Mouse (Mus musculus) brain, embryonic 14.5 days (tissue): ENCODE data around the gene Stra6. TPM values are rescaled to one million over a fixed set of nuclear protein-coding genes. Genes with fewer than 3 reads are reported as not detected.

Experiments used
- DNase-seq: peaks from one replicate; pipeline ENCODE4 v3.0.0-alpha.2; 2011; ENCODE audit warnings: low read depth
- CTCF ChIP-seq: fragments of 200-500 bp; IDR thresholded peaks from 2 replicates; pipeline ENCODE4 v1.5.1; 2012; ENCODE audit warnings: inconsistent platforms, mild to moderate bottlenecking, moderate library complexity, borderline replicate concordance; ENCODE audit not compliant: insufficient read depth, insufficient read length; ENCODE audit errors: extremely low read depth
- POLR2A ChIP-seq: fragments of 200-500 bp; IDR thresholded peaks from 2 replicates; pipeline ENCODE4 v1.6.1; 2012; ENCODE audit warnings: mild to moderate bottlenecking, inconsistent platforms, borderline replicate concordance; ENCODE audit not compliant: poor library complexity, insufficient read depth, insufficient read length, severe bottlenecking; ENCODE audit errors: extremely low read depth
- polyA plus RNA-seq: library from polyadenylated mRNA; depleted of rRNA; stranded (reverse); fragments of >200 nt; gene quantifications from 2 replicates; pipeline ENCODE4 v1.2.3, GENCODE M21; 2012

Gene Stra6
- polyA plus RNA-seq, 1 experiment: 18.6 TPM

GRCm38 (mm10) chr9:58160315-58160714 lies 96.7 kb downstream of the Stra6 start:
- DNase-seq: no peak
- TF ChIP-seq CTCF (no peak), POLR2A (no peak)

DNA sequence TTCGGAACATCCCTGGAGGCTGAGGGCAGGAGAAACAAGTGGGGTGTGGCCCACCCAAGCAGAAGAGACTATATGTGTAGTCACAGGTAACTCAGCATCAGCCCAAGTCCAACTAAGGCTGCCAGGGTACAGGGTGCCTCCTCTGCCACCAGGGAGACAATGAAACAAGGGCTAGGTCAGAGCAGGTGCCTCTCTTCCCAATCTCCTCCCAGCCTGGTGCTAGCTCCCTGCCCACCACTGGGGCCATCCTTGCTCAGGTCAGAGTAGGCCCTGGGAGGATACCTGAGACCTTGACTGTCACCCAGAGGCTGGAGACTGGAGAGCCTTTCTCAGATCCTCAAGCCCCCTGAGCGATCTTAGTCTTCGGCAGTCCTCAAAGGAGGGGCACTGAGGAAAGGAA lies 98.6 kb downstream of the Stra6 start:
- no peak for TF ChIP-seq CTCF
- TF ChIP-seq POLR2A: no peak
- no peak for DNase-seq

DNA sequence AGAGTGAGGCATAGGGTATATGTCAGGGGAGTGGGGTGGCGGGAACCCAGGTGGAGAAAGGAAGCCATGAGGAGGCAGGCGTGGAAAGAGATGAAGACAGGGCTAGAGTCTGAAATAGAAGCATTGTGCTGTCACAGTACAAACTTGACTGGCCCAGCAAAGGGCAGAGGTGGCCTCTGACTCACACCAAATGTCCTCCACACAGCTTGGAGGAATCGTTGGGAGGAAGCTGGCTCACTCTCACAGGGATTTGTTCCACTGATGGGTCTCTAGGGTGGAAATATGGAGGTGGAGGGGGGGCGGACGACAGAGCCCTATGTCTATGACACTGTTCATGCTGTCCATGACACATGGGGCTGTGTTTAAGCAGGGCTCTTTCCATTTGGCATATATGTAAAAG lies 99.6 kb downstream of the Stra6 start:
- TF ChIP-seq CTCF: no peak
- TF ChIP-seq POLR2A: no peak
- no peak for DNase-seq

- TF ChIP-seq POLR2A (no peak), CTCF (no peak)
- DNase-seq: no peak
Observed at GRCm38 (mm10) chr9:58165779-58166178, 102.2 kb downstream of the Stra6 start.

DNA sequence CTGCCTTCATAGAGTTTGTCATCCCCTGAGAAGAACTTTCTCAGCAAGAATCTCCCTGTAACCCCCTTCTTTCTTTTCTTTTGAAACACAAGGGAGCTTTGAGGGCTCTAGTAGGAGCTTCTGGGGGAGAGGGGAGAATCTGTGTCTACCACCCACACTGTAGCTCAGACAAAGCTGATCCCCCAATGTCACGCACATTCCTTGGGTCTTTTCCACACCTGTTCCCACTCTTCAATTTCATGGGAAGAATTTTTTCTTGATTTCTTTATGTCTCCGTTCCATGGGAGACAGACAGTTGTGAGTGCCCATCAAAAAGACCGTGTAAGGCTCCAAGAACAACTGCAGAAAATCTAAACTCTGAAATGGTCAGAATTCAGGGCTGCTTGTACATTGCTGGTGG lies 105.3 kb downstream of the Stra6 start:
- DNase-seq: no peak
- TF ChIP-seq POLR2A (no peak), CTCF (no peak)

GRCm38 (mm10) chr9:58169426-58169825 lies 105.8 kb downstream of the Stra6 start:
- TF ChIP-seq CTCF (no peak), POLR2A (no peak)
- DNase-seq: peak; percentile 69

GRCm38 (mm10) chr9:58172863-58173262 lies 109.3 kb downstream of the Stra6 start:
- no peak for TF ChIP-seq CTCF
- TF ChIP-seq POLR2A: no peak

DNA sequence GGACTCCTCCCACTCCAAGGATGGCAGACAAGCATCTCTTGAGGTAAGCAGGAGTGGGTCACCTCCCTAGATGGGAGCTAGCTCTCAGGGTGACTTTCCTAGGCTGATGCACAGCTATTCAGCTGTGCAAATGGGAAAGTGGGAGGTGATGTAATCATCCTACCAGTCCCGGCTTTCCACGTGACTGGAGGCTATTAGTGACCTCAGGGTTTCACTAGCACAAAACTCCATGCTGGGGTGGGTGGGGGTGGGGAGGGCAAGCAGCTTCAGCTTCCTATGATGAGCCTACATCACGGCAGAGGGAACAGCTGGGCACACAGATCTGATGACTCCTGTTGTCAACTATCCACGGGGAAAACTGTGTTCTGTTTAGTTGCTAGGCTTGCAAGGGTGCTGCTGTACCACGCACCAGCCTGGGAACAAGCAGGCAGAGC lies 111.2 kb downstream of the Stra6 start:
- DNase-seq: no peak
- TF ChIP-seq CTCF (no peak), POLR2A (no peak)

More at GRCm38 (mm10) chr9:58172863-58173262, 109.3 kb downstream of the Stra6 start:
- no peak for DNase-seq

GRCm38 (mm10) chr9:58175745-58176487 lies 112.3 kb downstream of the Stra6 start:
- no peak for TF ChIP-seq POLR2A
- no peak for TF ChIP-seq CTCF
- DNase-seq: peak; percentile 77

GRCm38 (mm10) chr9:58177165-58177564 lies 113.6 kb downstream of the Stra6 start:
- no peak for TF ChIP-seq POLR2A
- no peak for TF ChIP-seq CTCF
- no peak for DNase-seq

GRCm38 (mm10) chr9:58179390-58179789 lies 115.8 kb downstream of the Stra6 start:
- DNase-seq: no peak
- TF ChIP-seq CTCF (no peak), POLR2A (no peak)

- DNase-seq: peak; percentile 19
- TF ChIP-seq POLR2A (no peak), CTCF (no peak)
Observed at GRCm38 (mm10) chr9:58184456-58184855, 120.9 kb downstream of the Stra6 start.

- DNase-seq: no peak
- TF ChIP-seq CTCF: no peak
- TF ChIP-seq POLR2A: no peak
Observed at GRCm38 (mm10) chr9:58194222-58194621, 130.6 kb downstream of the Stra6 start.
